Mouse (Mus musculus) bone marrow macrophage, adult 2 months (primary cell): ENCODE results near the gene Gpr22.

Experiments used
- CTCF ChIP-seq: IDR thresholded peaks from 2 replicates; pipeline ENCODE4 v1.5.1; 2012; ENCODE audit warnings: low read depth, mild to moderate bottlenecking, low read length, moderate library complexity
- POLR2A ChIP-seq: IDR thresholded peaks from 2 replicates; pipeline ENCODE4 v1.6.1; 2012; ENCODE audit warnings: mild to moderate bottlenecking, low read depth, low read length, borderline replicate concordance

DNA sequence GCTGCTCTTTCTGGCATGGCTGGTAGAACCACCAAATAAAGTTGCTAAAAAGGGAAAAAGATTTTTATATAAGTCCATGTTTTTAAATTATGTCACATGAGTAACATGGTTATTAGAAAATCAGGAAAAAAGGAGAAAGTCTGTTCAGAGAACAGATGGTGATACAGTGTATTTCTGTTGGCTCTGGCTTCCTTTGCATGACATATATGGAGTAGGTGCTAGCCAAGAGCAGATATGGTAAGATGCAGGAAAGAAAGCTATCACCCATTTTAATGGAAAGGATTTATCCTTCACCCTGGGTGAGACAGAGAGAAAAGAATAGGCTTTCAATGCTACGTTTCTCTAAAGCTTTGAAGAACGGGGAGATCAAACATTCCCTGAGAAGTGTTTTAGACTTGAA lies 40.7 kb upstream of the Gpr22 start:
- TF ChIP-seq CTCF: no peak
- no peak for TF ChIP-seq POLR2A
